ENCODE assay signal across 8 mouse cellular contexts in genomic region chr5:118326837-118327541, GRCm38 (mm10).
DNase-seq lines count a peak whose midpoint lies in the region; ATAC-seq lines count a peak whose summit lies in the region.

No protein-coding gene starts in this region.

- H3K27ac ChIP-seq in intestine, embryonic 15.5 days: no peak overlapping the region
- peak overlapping the region; percentile 78 for H3K27ac ChIP-seq in limb, embryonic 15.5 days

- peak overlapping the region; percentile 61 for H3K4me2 ChIP-seq in intestine, embryonic 15.5 days (replicated peaks)
- H3K4me2 ChIP-seq in limb, embryonic 15.5 days: peak overlapping the region; percentile 55

- ATAC-seq in intestine, embryonic 15.5 days: peak; percentile 62
- 0 out of 2 replicates have a peak, but pooled peaks have one; percentile 15 for ATAC-seq in limb, embryonic 15.5 days (ENCODE audit: insufficient number of reproducible peaks, low FRiP score, low TSS enrichment, low read depth)

- H3K9ac ChIP-seq in intestine, embryonic 15.5 days: no peak overlapping the region
- no peak overlapping the region for H3K9ac ChIP-seq in limb, embryonic 15.5 days

- 2% methylated on average over 18 of the region's 18 CpGs for WGBS in intestine, embryonic 15.5 days
- 0% methylated on average over 18 of the region's 18 CpGs for WGBS in limb, embryonic 15.5 days

- H3K4me3 ChIP-seq in intestine, embryonic 15.5 days (replicated peaks): peak overlapping the region; percentile 23
- peak overlapping the region; percentile 26 for H3K4me3 ChIP-seq in limb, embryonic 15.5 days

- H3K36me3 ChIP-seq in intestine, embryonic 15.5 days: no peaks in the 10 kb centered on the region
- H3K36me3 ChIP-seq in limb, embryonic 15.5 days: no peaks in the 10 kb centered on the region

- peaks cover 14% of the 10 kb centered on the region for H3K4me1 ChIP-seq in intestine, embryonic 15.5 days (replicated peaks)
- H3K4me1 ChIP-seq in limb, embryonic 15.5 days: peaks cover 40% of the 10 kb centered on the region

- no peaks in the 10 kb centered on the region for H3K27me3 ChIP-seq in intestine, embryonic 15.5 days (replicated peaks)
- no peaks in the 10 kb centered on the region for H3K27me3 ChIP-seq in limb, embryonic 15.5 days

- DNase-seq in adrenal gland, adult 2 months: peak; percentile 16
- DNase-seq in adrenal gland, postnatal 14 days: no peak
- DNase-seq in cerebellum, adult 9-10 months: peak; percentile 53
- peak; percentile 50 to 54 for DNase-seq in frontal cortex, postnatal 14 days (ENCODE audit: low spot score in 2 of 2)
- DNase-seq in naive thymus-derived CD4-positive, alpha-beta T cell, adult 2 months (ENCODE audit: low read depth): peak; percentile 78
- peak; percentile 69 for DNase-seq in thymus, postnatal 25 days

- H3K9me3 ChIP-seq in intestine, embryonic 15.5 days: no peaks in the 10 kb centered on the region
- H3K9me3 ChIP-seq in limb, embryonic 15.5 days: no peaks in the 10 kb centered on the region
